Mouse (Mus musculus) inflammation-experienced regulatory T-cells (primary cell): ENCODE data around the gene Tmub1. TPM values are rescaled to one million over a fixed set of nuclear protein-coding genes. Genes with fewer than 3 reads are reported as not detected.

ENCODE experiments used
- polyA plus RNA-seq, 2 experiments: library from polyadenylated mRNA; unstranded; fragments of 100-300 nt; shearing (Covaris generic); gene quantifications; one replicate each; pipeline ENCODE4 v1.2.1; 2017

Tmub1 gene
- polyA plus RNA-seq, result 10 to 100 TPM; 72.2 to 77.0 TPM

DNA sequence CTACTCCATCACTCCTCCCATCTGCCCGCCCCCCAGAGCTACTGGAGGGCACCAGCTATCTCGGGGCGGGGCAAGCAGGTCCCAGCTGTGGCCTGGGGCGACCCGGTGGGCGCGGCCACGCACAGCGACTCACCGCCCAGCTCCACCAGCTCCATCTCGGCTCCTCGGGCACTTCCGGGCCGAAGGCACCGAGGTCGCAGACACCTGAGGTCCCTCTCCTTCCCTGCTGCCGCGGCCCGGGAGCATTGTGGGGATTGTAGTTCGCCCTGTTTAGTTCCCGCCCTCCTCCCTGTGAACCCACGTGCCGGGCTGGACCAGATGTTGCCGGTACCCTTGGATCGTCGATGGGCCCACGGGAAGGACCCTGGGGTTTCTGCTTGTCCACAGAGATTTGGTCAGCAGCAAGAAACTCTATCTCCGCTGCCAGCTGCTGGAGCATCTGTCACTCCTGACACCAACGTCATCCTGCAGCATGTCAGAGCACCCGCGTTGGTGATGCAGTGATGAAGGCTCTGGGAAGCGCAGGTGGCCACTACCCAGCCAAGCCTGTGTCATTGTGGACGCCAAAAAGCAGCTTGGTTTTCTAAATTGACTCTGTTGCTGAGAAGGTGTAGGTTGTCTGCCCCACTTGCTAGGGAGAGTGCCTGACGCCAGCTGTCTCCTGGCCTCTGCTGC, at the start of gene Tmub1:
Gene Tmub1, minus strand, starts transcription at position 231 of the 675 bp plus-strand sequence.

DNA sequence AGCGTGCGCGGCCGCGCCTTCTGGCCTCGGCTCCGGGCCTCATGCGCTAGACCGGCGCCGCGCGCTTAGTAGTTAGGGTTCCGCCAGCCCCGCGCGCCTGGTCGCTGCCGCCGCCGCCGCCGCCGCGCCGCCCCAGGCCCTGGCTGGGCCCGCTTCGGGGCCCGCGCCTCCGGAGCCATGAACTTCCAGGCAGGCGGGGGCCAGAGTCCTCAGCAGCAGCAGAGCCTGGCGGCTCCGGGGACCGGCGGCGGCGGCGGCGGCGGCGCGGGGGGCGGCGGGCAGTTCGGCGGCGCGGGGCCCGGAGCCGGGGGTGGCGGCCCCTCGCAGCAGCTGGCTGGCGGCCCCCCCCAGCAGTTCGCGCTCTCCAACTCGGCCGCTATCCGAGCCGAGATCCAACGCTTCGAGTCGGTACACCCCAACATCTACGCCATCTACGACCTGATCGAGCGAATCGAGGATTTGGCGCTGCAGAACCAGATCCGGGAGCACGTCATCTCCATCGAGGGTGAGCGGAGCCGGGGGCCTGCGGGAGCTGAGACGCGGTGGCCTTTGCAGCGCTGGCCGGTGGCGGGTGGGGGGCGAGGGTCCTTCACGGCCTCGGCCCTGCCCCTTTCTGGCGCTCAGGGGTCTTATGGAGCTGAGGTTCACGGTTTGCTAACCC, 4.5 kb upstream of the Tmub1 start, which contains the start of gene Agap3:
Gene Agap3, plus strand, starts transcription at position 148 of the 661 bp plus-strand sequence.

DNA sequence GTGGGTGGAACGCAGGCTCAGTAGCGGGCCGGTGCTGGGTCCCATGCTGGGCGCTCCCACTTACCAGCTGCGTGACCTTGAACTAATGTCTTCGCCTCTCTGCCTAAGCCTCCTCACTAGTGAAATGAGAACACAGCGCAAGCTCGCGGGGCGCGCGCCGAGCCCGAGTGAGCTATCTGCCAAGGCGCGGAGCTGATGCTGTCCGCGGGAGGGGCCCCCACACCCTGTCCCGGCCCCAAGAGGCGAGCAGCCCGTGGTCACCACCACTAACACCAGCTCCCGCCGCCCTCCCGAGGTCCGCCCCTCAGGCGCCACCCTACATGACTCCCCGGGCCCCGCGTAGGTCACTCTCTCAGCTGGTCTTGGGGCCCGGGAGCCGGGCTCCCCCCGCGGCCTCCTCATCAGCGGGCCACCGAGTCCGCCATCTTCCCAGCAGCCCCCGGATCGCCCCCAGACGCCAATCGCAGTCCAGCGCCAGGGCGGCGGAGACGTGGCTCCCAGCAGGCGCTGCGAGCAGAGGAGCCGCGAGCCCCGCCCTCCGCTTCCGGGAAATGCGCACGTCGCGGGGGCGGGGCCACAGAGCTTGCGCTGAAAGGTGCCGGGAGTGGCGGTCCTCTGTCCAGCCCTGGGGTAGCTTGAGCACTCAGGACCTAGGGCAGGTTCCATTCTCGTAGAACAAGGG, 2.8 kb downstream of the Tmub1 start, which contains the start of gene Fastk:
Gene Fastk, minus strand, starts transcription at position 542 of the 682 bp plus-strand sequence.

DNA sequence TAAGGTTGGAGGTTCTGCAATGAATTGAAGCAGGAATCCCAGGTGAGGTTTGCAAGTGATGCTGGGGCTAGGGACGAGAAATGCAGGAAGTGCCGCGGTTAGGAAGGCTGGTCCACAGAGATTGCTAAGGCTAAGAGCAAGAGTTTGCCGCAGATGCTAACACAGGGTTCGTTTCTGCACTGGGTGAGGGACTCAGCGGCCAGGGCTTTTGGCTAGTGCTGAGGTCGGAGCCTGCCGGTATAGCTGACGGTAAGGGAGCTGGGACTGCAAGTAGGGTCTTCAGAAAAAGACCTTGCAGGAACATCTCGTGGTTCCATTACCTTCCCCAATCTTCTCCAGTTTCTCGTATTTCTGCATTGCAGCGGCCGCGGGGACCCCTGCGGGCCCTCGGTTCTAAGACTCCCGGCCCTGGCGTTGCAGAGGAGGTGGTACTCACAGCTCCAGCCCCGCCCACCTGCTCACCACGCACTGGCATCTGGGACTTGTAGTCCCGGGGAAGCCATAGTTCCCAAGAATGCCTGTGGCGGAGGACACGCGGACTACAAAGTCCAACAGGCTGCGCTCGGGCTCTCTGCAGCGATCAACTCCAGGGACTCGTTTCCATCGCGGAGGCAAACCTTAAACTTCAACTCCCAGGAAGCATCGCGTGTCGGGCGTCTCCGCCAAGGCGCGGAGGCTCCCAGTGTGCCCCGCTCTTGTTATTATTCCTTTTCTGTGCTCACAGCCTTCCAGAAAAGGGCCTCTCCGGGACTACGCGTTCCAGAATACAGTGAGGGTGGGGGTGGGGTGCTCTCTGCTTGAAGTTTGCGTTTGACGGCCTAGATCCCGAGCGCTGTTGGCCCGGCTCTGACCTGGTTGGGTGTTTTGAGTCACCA, 24.3 kb downstream of the Tmub1 start, which contains the start of the genes Cdk5 and Slc4a2:
Gene Cdk5, minus strand, starts transcription at position 402 of the 875 bp plus-strand sequence.
Gene Slc4a2, plus strand, starts transcription at position 709 of the 875 bp plus-strand sequence.

DNA sequence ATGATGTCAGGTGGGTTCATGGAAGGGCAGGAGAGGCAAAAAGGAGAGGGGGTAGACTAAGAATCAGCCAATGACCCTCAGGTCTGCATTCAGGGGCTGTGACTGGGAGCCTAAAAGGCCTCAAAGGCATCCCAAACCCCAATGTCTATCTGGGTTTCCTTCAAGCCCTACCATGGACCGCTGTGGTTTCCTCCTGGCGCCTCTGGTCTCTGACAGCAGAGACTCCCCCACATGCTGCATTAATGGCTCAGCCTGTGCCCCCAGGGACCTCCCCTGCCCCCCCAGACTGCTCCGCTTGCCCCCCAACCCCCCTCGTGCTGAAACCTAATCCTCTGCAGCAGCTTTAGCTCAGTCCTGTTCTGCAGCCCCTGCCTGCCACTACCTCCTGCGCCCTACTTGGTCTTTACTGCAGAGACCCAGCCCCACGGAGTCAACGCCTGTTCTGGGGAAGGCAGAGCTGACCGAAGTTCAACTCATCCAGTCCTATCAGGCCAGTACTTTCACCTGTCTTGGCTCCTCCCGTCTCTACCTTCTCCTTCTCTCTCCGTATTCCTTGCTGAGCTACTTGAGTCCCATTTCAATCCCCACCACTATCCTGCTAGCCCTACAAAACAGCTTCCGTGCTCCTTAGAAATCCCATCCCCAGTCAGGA, 34.5 kb downstream of the Tmub1 start, which contains the start of gene Asic3:
Gene Asic3, plus strand, starts transcription at position 351 of the 652 bp plus-strand sequence.

Other genes starting within 250 kb of the Tmub1 start
- 1 to 10 TPM; 3.7 TPM for gene Kcnh2, start 96.2 kb downstream of the Tmub1 start, polyA plus RNA-seq
- under 1 TPM; 0.06 to 0.98 TPM for gene Nos3, start 83.0 kb downstream of the Tmub1 start, polyA plus RNA-seq
- 1 to 10 TPM; 1.8 to 5.8 TPM for gene Atg9b, start 55.7 kb downstream of the Tmub1 start, polyA plus RNA-seq
- gene Abcb8, start 54.2 kb downstream of the Tmub1 start, polyA plus RNA-seq, result 10 to 100 TPM; 20.2 to 25.3 TPM
- 1 to 10 TPM in 1 of 2 experiments, under 1 TPM in 1; 0.19 to 1.3 TPM for gene Asic3, start 34.5 kb downstream of the Tmub1 start, polyA plus RNA-seq
- gene Cdk5, start 24.3 kb downstream of the Tmub1 start, polyA plus RNA-seq, result 100 to 1,000 TPM in 1 of 2 experiments, 10 to 100 TPM in 1; 79.1 to 104 TPM
- gene Slc4a2, start 24.0 kb downstream of the Tmub1 start, polyA plus RNA-seq, result 10 to 100 TPM; 30.4 to 38.6 TPM
- gene Fastk, start 2.6 kb downstream of the Tmub1 start, polyA plus RNA-seq, result 100 to 1,000 TPM; 113 to 115 TPM
- gene Agap3, start 4.3 kb upstream of the Tmub1 start, polyA plus RNA-seq, result 10 to 100 TPM; 58.0 to 60.4 TPM
- gene Gbx1, start 79.3 kb upstream of the Tmub1 start, polyA plus RNA-seq, result under 1 TPM in 1 of 2 experiments, not detected in 1; 0.45 TPM
- not detected for gene Asb10, start 93.1 kb upstream of the Tmub1 start, polyA plus RNA-seq
- 1 to 10 TPM in 1 of 2 experiments, not detected in 1; 1.5 TPM for gene 4931409K22Rik, start 109.0 kb upstream of the Tmub1 start, polyA plus RNA-seq
- gene Abcf2, start 129.6 kb upstream of the Tmub1 start, polyA plus RNA-seq, result 10 to 100 TPM; 76.5 to 90.5 TPM
- gene Chpf2, start 138.9 kb upstream of the Tmub1 start, polyA plus RNA-seq, result 10 to 100 TPM; 26.3 to 27.2 TPM
- gene Smarcd3, start 176.6 kb upstream of the Tmub1 start, polyA plus RNA-seq, result 1 to 10 TPM; 1.9 to 7.7 TPM
- 10 to 100 TPM; 85.9 to 88.6 TPM for gene Nub1, start 237.7 kb upstream of the Tmub1 start, polyA plus RNA-seq